Mouse (Mus musculus) fat pad, adult 2 months (tissue): ENCODE results near the gene Pdlim1.

Experiments
- DNase-seq: peaks from one replicate; pipeline ENCODE4 v3.0.0-alpha.2; 2011; ENCODE audit warnings: low read depth, low spot score; ENCODE audit errors: extremely low read depth

The Pdlim1 gene

DNA sequence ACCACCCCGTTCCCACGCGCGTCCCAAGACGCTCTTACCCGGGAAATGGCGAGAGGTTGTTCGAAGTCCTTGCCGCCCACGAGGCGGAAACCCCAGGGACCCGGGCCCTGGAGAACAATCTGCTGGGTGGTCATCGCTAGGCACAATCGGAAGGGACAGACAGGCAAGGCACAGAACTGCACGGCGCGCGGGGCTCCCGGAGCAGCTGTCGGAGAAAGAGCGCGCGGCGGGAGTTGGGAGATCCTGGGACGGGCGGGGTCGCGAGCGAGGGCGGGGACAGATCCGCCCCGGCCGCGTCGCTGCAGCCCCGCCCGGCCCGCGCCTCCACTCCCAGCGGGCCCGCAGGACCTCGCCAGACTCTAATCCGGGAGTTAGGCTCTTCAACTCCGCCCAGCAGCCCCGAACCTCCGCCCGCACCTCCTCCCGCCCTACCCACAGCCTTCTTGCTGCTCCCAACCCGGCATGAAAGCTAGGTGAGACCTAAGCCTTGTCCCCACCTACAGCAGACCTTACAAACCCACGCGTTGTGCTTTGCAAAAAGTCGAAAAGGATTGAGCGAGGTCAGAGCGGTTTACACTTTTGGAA, at the start of gene Pdlim1:
Gene Pdlim1, minus strand, starts transcription at position 535 of the 585 bp plus-strand sequence.
- no peak for DNase-seq

GRCm38 (mm10) chr19:40319199-40319598, 47.6 kb upstream of the Pdlim1 start:
- no peak for DNase-seq

DNA sequence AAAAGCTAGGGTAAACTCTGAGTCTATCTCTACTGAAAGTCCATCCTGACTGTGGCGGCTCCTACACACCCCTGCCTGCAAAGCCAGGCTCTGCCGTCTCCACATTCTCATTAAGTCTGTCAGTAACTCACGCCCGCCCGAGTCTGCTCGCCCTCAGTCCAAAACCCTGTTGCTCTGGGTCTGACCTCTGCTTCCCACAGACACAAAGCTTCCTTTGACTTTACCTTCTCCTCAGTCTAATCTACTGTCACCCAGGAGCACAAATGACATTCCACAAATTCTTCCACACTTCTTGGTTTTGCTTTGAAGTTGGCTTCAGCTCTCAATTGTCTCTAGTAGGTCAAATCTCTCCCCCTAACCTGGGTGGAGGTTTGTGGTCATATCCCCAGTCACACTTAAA, 46.9 kb upstream of the Pdlim1 start:
- no peak for DNase-seq

GRCm38 (mm10) chr19:40317001-40317400, 45.4 kb upstream of the Pdlim1 start:
- no peak for DNase-seq

- DNase-seq: no peak
Measured at GRCm38 (mm10) chr19:40314252-40314651, 42.6 kb upstream of the Pdlim1 start.

DNA sequence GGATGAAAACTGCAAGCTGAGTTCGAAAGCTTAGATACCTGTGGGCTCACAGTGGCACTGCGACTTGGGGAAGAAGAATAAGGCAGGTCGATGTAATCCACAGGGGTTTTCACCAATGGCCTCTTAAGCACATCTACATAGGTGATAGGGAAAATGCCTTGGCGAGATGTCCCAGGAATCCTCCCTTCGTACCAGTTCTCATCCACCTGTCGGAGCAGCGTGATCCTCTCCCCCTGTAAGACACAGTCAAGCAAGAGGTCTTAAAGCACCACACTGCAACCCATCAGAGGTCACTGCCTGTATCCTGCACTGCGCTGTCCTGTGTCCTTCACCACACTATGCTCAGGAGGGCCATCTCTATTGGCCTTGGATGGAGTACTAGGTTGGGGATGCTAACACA, 40.0 kb upstream of the Pdlim1 start:
- no peak for DNase-seq

GRCm38 (mm10) chr19:40310410-40311130, 38.9 kb upstream of the Pdlim1 start:
- no peak for DNase-seq

GRCm38 (mm10) chr19:40309911-40310310, 38.3 kb upstream of the Pdlim1 start:
- no peak for DNase-seq

DNA sequence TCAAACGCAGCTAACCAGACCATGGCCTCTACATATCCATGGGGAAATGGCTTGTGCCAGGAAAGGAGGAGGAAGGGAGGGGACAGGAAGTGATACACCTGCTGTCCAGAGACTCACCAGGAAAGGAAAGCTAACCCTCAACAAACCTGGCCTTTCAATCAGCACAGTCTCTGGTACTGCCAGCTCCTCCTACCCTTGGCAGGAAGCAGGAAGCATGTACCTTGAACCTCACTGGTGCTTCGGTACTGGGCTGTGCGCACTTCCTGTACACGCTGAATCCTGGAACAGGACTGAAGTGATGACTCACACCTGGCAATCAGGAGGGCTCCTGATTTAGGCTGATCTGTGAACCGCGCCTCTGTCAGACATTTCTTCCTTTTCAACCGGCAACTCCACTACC, 35.9 kb upstream of the Pdlim1 start:
- DNase-seq: no peak

- DNase-seq: no peak
Measured at GRCm38 (mm10) chr19:40306631-40307030, 35.0 kb upstream of the Pdlim1 start.

DNA sequence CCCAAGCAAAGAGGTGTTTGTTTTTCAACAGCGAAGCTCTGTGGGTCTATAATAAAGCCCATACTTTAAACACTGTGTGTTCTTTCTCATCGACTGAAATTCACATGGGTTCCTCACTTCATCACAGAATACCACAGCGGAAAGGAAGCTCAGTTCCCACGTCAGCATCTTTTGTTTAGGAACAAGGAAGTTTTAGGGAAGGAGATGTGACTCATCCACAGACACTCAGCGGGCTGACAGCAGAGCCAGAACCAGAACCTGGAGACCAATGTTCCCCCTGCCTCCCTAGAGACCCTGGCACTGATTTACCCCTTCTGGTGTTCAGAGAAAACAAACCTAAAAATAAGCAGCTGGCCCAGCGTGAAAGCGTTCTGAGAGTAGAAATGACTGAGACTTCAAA, 33.8 kb upstream of the Pdlim1 start:
- DNase-seq: no peak

- no peak for DNase-seq
Measured at GRCm38 (mm10) chr19:40302916-40303315, 31.3 kb upstream of the Pdlim1 start.

DNA sequence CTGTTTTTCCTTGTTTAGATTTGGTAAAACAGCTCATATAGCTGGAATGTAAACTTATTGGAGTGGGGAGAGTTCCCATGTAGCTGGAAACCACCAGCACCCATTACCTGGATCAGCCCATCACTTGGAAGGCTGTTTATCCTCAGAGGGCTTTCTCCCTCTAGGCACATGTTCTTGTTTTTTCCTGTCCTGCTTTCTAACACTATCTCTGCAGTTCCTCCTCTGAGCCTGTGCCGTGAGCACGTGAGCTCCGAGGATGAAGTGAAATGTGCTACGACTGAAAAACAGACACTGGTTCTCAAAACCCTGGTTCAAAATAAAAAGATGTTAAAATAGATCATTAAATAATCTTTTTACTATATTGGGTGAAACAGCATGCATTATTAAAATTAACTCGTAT, 30.8 kb upstream of the Pdlim1 start:
- no peak for DNase-seq

- DNase-seq: no peak
Measured at GRCm38 (mm10) chr19:40299983-40300759, 28.5 kb upstream of the Pdlim1 start.

- no peak for DNase-seq
Measured at GRCm38 (mm10) chr19:40299182-40299581, 27.5 kb upstream of the Pdlim1 start.

DNA sequence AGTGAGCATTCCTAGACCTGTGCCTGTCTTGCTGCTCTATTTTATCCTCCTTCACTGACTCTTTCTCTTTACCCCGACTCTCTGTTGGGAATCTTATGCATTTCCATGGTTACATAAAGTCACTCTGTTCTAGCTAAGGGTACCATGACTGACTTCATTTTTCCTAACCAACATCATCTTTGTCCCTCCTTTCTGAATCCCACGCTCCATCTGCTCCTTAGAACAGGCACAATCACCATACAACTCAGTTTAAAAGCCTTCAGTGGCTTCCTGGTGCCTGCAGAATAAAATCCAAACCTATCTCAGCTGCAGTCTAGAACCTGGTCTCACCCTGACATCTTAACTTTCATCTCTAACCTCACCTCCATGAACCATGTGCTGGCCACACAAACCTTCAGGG, 26.9 kb upstream of the Pdlim1 start:
- no peak for DNase-seq

DNA sequence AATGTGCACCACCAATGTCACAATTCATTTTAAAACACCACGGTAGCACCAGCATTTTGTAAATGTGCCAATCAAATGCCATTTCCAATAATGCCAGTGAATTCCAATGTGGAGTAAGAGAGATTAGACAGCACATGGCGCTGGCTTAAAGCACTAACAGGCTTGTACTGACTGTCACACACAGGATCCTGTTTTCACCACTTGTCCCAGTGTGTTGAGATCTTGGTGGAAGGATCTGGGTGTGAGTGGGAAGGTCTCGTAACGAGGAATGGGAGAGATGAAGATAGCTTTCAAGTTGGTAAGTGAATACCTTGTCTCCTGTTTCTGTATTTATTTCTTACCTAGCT, 26.1 kb upstream of the Pdlim1 start:
- no peak for DNase-seq

GRCm38 (mm10) chr19:40297078-40297797, 25.6 kb upstream of the Pdlim1 start:
- no peak for DNase-seq

GRCm38 (mm10) chr19:40294231-40294630, 22.6 kb upstream of the Pdlim1 start:
- no peak for DNase-seq

DNA sequence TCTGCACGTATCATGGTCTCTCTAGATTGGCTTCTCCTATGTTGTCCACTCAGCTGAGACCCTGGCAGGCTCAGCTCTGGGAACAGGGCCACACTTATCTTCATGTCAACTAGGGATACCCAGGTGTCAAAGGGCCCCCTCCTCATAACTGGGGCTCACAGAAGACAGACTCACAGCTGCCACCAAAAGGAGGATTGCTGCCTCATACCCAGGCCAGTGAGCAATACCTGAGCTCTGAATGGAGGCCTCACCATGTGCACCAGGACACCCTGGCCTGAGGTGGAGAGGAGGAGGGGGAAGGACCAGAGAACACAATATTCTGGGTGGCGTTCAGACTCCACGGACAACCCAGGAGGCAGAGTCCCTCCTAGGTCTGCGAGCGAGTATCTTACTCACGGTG, 22.1 kb upstream of the Pdlim1 start:
- DNase-seq: no peak

DNA sequence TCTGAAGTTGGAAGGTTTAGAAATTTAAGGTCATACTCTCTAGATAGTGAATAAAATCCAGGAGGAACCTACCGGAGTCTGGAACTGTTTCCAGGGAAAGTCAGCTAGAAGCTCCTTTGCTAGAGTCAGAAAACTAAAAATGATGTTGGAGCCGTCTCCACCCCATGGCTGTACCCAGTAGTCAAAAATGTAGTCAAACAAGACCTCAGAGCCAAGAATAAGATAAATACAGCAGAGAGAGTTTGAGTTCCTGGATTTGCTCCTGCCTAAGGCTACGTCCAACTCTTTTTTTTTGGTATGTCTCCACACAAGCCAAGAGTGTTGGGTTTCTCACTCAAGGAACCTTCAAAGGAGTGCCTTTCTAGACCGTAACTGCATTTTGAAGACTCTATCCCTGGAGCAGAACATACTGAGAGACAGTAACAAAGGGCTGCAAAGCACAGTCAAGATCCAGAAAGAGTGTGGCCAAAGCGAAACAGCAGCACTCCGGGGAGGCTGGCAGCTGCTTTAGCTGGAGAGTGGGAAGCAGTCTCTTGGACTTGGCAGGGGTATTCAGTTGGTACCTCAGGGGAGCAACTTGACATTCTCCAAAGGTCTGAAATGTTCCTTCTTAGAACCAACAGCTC, 18.6 kb upstream of the Pdlim1 start:
- DNase-seq: no peak
